Mouse (Mus musculus): Measurements from ENCODE around the gene Trim13.

DNA sequence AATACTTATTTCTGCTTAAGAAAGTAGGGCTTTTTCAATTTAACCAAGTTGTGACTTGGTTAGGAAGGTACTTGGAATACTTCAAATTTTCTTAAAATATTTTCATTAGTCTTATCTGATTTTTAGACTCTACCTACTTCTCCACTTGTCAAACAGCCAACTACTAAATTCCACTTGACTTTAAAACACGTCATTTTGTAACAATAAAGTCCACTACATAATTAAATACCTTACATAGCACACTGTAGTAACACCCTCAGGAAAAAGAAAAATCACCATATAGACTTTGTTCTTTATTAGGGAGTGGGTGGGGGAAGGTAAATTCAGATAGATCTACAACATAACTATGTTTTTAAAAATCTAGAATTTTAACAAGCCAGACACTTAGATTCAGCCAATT is 44.6 kb downstream of the Trim13 start:
- TF ChIP-seq POLR2A (IDR thresholded peaks at IDR 0.05; ENCODE audit: extremely low read depth, insufficient read depth, low read length) (no peak), CTCF (IDR thresholded peaks at IDR 0.05; ENCODE audit: low read depth, low read length) (no peak)
